Mouse (Mus musculus) skeletal muscle tissue, adult 2 months (tissue): ENCODE measurements around the gene Mief2.

ENCODE experiments used
- DNase-seq: peaks from one replicate; pipeline ENCODE4 v3.0.0-alpha.2; 2012; ENCODE audit warnings: low read depth, low spot score

Gene Mief2

DNA sequence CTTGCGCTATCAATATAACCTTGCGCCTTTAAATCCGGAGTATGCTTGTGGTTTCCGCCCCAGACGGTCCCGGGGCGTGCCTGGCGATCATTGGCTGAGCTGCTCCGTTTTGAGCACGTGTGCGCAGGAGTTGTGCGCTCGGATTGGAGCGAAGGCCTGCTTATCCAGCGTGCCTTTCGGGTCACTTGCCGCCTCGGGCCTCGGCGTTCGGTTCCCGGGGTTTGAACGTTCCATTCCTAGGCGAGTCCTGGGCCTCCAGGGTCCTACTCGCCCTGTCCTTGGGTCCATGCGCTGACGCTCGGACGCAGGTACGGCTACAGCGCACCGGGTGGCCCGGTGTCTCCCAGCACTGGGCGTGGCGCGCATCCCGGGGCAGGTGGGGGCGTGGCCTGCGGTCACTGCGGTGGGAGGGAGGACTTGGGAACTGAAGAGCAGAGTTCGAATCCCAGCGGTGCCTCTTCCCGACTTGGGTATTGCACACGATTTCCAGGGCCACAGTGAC lies at the start of gene Mief2:
Mief2 (plus strand) TSS at position 139 of the 502 bp plus-strand sequence.
- peak; percentile 97 for DNase-seq

DNA sequence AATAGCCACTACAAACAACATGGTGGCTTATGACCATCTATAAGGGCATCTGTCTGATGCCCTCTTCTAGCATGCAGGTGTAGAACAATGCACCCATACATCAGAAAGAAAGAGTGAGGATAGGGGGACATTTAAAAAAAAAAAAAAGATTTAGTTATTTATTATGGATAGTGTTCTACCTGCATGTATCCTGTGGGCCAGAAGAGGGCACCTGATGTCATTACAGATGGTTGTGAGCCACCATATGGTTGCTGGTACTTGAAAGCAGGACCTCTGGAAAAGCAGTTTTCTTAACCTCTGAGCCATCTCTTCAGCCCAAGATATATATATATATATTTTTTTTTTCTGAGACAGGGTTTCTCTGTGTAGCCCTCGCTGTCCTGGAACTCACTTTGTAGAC lies 32.0 kb upstream of the Mief2 start:
- no peak for DNase-seq

DNA sequence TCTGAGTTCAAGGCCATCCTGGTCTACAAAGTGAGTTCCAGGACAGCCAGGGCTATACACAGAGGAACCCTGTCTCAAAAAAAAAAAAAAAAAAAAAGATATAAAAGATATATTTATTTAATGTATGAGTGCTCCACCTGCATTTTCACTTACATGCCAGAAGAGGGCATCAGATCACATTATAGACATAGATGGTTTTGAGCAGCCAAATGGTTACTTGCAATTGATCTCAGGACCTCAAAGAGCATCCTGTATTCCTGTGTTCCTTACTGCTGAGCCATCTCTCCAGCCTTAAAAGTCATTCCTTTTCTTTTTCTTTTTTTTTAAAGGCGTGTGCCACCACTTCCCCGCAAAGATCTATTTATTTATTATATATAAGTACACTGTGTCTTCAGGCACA lies 30.6 kb upstream of the Mief2 start:
- peak; percentile 31 for DNase-seq

DNA sequence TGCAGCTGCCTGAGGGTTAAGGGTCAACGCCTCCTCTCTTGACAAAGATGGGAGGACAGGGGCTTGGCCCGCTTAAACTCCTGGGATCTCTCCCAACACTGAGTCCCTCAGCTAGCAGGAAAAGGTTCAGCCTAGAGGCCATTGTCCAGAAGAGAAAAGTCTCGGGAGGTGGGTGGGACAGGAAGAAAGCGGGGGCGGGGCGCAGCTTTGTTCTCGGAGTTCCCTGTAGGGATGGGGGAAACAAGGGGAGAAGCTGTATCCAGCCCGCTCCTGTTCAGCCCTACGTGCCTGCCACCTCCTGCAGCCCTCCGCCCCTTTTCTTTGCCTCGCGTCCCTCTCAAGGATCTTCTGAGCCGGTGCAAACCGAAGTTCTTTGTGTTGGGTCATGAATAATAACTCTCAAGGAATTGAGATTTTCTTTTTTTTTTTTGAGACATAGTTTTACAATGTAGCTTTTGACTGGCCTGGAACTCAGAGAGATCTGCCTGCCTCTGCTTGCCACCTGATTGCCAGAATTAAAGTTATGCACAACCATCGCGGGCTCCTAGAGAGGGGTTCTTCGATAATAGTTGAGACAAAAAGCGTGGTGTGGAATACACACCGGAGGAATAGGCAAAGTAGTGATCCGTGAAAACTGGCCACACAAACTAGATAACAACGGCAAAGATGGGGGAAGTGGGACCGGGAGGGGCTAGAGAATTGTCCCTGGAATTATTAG lies 29.2 kb upstream of the Mief2 start:
- DNase-seq = peak; percentile 61

DNA sequence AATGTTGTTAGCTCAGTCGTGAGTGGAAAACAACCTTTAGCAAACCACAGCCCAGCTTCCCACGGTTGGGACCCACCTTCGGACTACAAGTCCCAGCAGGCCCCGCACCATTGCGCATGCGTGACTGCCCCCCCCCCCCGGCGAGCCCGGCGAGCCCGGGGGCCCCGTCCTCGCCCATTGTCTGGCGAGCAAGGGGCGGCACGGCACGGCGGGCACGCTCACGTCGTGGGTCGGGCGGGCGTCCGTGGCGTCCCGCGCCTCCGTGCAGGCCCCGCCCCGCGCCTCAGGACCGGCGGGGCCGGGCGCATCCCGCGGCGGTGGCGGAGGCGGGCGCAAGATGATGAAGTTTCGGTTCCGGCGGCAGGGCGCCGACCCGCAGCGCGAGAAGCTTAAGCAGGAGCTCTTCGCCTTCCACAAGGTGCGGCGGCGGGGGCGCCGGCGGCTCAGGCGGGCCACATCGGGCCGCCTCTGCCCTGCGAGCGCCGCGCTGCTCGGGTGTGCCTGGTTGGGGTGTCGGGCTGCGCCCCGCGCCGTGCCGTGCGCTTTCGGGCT lies 28.6 kb upstream of the Mief2 start, which contains the start of gene Llgl1:
Llgl1 (plus strand) TSS at position 200 of the 552 bp plus-strand sequence.
- DNase-seq = peak; percentile 89

DNA sequence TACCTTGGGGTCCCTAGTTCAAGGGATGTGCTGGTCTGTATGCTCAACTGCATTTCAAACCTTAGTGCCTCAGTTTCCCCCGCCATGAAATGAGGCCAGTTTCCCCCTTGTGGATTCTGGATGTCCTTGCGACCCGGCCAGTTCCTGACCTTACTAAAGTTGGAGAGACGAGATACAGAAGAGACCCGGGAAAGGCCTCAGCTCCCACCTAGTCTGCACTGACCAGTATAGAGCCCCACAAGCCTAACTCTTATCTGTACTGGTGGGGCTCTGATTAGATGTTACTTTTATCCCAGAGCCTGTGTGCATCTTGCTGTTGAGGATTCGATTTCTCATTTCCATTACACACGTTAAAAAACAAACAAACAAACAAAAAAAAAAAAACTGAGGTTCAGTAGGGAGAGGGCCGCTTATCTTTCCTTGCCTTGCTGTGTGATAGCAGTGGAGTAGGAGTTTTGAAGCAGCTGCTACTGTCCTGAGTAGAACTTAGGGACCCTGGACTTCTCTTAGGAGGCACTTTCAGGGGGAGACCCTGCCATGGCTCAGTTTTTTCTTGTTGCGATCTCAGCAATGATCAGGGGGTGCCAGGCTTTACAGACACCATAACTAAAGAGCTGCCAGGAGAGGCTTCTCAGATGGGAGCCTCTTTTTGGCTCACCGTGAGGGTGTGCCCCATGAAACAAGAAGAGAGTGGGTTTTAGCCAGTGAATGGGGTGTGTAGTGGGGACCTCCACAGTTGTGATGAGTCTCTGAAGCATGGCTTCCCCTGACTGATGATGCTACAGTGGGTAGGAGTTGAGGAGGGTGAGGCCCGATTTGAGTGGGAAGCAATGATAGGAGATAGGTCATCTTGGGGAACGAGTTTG lies 27.6 kb upstream of the Mief2 start:
- DNase-seq = peak; percentile 5

DNA sequence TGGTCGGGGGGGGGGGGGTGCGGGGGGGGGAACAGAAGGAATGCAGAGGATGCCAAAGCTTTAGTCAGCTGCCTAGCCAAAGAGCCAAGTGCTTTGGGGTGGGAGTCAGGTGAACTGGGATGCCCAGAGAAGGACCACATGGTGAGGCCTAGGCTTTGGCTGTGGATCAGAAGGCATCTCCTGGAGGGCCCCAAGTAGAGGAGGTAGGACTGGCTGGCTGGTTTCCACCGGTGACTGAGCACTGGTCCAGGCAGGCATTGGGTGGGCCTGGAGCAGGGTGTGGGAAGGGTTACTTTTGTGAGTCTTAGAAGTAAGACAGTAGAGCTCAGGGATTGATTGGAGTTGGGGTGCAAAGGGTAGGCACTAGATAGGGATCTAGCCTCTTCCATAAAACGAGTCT lies 26.6 kb upstream of the Mief2 start:
- DNase-seq = peak; percentile 1

DNA sequence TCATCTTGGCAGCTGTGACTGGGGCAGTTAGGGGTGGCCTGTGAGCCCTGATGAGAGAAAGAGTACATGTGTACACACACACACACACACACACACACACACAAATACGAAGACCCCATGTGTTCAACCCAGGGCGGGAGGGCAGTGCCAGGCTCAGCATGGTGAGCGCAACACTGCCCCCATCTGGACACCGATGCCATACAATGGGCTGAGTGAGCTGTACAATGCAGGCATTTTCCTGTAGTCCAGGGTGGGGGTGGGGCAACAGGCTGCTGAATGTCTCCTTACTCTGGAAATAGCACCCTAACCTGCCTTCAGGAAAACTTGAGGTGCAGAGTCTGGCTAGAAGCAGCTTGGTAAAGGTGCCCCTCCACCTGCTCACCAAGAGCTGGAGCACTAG lies 25.1 kb upstream of the Mief2 start:
- DNase-seq = peak; percentile 7

DNA sequence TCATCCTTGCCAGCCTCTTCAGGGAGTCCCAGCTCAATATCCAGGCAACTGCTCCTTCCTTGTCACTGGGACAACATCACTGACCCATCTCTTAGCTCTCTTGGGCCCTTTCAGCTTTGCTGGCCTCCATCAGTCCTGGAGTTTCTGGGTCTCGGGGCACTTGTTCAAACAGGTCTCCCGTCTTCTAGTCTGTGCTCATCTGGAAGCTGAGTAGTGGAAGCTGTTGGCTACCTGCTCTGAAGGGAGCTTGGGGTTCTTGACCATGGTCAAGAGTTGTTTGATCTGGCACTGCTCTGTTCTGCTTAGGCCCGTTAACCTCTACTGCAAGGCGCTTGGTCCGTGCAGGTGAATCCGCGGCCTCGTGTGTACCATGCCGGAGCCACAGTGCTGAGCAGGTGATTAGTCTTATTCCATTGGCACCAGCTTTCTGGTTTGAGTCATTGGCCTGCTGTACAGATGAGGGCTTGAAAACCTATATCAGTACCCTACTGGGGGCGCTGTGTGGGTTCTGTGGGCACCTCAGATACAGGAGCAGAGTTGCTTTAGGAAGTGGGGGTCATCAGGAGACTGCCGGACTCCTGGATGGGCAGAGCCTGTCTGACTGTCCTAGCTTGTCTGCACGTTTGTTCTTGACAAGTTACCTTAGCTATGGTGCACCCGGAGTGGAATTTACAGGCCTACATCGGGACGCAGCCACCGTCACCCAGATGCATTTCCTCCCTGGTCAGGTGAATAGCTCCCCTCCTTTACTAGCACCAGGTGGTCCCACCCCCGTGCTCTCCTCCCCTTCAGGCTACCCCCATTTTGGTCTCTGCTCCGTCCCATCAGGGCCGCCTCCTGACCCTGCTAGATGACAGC lies 23.9 kb upstream of the Mief2 start:
- DNase-seq = no peak

DNA sequence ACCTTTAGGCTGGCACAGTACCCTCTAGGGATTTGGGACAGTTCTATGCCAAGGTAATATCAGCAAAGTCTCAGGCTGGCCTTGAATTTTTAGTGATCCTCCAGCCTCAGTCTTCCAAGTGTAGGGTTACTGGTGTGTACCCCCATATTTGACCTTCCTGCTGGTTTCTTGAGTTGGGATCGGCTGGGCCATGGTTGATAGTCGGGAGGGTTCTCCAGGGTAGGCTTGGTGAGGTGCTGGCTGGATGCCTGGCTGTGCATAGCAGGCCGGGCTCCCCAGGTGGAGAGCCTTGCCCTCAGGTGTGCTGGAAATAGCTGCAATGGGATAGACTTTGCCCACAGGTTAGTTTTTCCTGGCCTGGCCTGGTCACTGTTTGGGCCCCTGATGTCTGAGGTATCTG lies 22.9 kb upstream of the Mief2 start:
- DNase-seq = no peak

DNA sequence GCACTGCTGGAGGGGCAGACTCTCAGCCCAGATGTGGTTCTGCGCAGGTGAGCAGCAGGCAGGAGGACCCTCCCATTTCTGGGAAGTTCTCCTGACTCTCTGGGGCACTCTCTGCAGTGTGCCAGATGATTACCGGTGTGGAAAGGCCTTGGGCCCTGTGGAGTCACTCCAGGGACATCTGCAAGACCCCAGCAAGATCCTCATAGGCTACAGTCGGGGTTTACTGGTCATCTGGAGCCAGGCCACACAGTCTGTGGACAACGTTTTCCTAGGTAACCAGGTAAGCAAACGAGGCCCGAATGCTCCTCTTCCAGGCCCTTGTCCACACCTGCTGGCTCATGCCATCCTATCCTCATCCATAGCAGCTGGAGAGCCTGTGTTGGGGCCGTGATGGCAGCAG lies 22.1 kb upstream of the Mief2 start:
- no peak for DNase-seq

DNA sequence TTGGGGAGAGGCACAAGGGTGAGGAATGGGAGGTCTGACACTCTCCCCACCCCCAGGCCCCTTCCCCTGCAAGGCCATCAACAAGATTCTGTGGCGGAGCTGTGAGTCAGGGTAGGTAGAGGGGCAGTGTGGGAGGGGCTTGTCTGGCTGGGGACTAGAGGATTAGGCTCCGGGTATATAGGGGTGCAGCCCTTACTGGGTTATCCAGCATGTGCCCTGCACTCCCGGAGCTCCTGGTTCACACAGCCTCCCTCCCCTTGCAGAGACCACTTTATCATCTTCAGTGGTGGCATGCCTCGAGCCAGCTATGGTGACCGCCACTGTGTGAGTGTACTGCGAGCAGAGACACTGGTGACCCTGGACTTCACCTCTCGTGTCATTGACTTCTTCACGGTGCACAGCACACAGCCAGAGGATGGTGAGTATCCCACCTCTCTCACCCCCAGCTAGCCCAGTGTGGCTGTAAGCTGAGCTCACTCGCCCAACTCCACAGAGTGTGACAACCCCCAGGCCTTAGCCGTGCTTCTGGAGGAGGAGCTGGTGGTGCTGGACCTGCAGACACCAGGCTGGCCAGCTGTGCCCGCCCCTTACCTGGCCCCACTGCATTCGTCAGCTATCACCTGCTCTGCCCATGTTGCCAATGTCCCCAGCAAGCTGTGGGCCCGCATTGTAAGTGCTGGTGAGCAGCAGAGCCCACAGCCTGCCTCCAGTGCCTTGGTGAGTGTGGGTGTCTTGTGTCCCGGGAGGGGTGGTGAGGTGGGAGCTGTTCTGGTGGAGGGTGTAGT lies 21.3 kb upstream of the Mief2 start:
- DNase-seq = no peak

DNA sequence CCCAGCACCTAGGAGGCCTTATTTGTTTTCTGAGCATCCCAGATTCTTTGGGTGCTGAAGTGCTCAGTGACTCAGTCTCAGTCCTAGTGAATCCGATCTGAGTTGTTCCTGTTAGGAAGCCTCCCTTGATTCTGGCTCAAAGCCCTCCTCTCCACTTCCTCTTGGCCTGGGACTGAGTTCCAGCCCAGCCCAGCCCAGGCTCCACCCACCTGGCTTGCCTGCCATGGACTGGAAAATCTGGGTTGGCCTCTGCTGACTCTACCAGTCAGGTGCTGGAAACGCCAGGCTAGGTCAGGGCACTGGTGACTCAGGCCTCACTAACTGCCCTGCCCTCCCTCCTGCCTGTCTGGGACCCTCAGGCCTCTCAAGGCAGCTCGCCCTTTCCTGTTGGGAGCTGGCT lies 20.5 kb upstream of the Mief2 start:
- DNase-seq = peak; percentile 93

DNA sequence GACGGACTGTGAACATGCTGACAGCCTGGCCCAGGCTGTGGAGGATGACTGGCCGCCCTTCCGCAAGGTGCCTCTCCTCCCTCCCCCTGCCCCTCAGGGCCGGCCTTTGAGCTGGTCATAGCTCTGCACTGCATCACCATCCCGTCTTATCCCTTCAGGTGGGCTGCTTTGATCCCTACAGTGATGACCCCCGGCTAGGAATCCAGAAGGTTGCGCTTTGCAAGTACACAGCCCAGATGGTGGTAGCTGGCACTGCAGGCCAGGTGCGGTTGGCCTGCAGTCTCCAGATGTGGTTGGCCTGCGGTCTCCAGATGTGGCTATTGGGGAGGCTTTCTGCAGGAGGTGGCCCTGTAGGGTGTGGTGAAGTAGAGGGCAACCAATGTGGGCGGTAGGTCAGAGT lies 19.6 kb upstream of the Mief2 start:
- DNase-seq = no peak

DNA sequence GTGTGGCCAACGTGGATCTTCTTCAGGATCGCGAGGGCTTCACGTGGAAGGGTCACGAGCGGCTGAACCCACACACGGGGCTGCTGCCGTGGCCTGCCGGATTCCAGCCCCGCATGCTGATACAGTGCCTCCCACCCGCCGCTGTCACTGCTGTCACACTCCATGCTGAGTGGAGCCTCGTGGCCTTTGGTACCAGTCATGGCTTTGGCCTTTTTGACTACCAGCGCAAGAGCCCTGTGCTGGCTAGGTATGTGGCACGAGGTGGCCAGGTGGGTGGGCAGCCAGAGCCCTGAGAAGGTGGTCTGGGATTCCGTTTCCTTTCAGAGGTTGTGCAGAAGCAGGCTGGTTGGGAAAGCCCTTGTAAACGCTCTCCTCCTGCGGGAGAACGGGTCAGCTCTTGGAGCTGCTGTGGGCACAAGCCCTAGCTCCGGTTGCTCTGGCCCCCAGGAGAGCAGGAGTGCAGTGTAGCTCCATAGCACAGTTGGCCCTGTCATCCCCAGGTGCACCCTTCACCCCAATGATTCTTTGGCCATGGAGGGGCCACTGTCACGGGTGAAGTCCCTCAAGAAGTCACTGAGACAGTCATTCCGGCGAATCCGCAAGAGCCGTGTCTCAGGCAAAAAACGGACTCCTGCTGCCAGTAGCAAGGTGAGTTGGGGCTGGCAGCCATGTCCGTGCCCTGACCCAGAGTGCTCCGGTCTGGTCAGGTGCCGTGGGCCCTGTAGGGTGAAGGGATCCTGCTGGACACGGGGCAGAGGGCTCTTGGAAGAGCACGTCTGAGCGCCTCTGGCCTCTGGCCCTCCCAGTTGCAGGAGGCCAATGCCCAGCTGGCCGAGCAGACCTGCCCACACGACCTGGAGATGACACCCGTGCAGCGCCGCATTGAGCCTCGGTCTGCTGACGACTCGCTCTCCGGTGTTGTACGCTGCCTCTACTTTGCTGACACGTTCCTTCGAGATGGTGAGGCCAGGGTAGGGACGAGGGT lies 18.4 kb upstream of the Mief2 start:
- no peak for DNase-seq

DNA sequence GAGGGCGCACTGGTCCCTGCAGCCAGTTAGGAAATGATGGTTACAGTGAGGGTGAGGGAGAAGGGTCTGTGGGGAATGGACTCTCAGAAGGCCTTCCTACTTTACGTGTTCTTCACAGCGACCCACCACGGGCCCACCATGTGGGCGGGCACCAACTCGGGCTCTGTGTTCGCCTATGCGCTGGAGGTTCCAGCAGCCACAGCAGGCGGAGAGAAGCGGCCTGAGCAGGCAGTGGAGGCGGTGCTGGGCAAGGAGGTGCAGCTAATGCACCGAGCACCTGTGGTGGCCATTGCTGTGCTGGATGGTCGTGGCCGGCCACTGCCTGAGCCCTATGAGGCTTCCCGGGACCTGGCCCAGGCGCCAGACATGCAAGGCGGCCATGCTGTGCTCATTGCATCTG lies 17.0 kb upstream of the Mief2 start:
- DNase-seq = no peak

DNA sequence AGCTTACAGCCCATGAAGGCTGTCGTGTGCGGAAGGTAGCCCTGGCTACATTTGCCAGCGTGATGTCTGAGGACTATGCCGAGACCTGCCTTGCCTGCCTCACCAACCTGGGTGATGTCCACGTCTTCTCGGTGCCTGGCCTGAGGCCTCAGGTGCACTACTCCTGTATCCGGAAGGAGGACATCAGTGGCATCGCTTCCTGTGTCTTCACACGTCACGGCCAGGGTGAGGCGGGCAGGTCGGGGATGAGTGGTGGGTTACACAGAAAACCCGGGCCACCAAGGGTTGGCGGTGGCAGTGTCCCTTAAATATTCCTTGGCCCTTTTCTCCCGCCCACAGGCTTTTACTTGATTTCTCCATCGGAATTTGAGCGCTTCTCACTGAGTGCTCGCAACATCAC lies 16.2 kb upstream of the Mief2 start:
- no peak for DNase-seq

DNA sequence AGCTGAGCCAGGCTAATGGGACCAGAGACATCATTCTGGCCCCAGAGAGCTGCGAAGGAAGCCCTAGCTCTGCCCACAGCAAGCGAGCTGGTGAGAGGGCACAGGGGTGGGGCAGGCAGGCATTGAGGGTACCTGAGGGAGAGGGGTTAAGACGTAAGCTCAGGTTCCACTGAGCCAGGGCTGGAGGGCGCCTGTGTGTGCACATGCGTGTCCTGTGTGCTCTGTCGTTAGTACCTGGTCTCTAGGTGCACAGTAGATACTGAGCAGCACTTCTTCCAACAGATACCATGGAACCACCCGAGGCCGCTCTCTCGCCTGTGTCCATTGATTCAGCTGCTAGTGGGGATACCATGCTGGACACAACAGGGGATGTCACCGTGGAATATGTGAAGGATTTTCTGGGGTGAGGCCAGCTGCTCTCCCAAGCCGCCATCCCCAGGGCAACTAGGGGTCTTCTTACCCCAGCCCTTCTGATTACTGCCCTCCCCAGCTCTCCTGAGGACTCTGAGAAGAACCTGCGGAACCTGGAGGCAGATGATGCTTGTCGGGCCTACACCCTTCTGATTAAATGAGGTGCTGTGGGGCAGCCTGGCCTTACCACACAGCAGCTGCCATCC lies 15.5 kb upstream of the Mief2 start:
- DNase-seq = no peak

DNA sequence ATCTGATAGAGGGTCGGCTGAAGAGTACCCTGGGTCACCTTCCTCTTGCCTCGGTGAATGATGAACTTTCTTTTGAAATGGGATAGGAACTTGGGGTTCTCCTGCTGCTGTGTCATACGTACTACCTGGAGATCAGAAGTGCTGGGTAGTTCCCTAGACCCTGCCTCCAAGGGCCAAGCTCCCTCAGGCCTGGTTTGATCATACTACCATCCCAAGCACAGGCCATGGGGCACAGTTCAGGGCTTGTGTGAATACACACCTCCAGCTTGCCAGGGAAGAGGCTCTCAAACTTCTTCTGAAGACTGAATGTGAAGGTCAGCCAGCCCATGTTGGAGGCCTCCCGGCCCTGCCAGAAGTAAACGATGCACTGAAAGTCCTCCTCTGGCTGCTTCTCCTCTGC lies 12.4 kb upstream of the Mief2 start:
- DNase-seq = no peak
